Mouse (Mus musculus) gastrocnemius, postnatal 4 days (tissue): ENCODE results near the gene Hpse2. TPM values are rescaled to one million over a fixed set of nuclear protein-coding genes. Genes with fewer than 3 reads are reported as not detected.
A peak's percentile ranks its signal among the peaks of the same experiment; 100 is the strongest.

Source experiments
- DNase-seq, 2 experiments: peaks; one replicate each; pipeline ENCODE4 v3.0.0; 2021 to 2022; ENCODE audit warnings: low spot score in 2 of 2, mixed read lengths in 2 of 2
- total RNA-seq, 2 experiments: library from RNA; stranded (reverse); gene quantifications; 2 replicates each; pipeline ENCODE4 v1.2.3; 2021

The Hpse2 gene
- total RNA-seq, 2 experiments from 2014 or later: 0.34 to 0.54 TPM

- DNase-seq: no peak
Measured at GRCm38 (mm10) chr19:42977938-42978337, 410.2 kb downstream of the Hpse2 start.

DNA sequence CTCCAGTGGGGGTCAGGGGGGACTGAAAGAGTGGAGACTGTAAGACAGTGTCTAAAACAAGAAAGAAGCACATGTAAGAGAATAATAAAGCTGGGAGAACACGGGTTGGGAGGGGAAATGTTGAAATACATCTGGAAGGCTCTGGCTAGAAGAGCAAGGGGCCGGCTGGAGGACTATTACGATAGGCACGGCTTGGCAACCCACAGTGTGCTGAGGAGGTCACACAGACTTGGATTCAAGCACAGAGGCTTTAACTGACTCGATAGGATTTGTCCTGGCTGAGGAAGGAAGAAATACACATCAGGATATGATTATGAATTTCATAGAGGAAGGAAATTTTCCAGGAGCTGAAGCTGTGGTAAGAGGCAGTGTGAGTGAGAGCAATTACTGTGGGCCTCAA, 414.4 kb downstream of the Hpse2 start:
- peak in 1 of 2 experiments; percentile 9 for DNase-seq

- DNase-seq: no peak
Measured at GRCm38 (mm10) chr19:42965171-42965570, 423.0 kb downstream of the Hpse2 start.

DNA sequence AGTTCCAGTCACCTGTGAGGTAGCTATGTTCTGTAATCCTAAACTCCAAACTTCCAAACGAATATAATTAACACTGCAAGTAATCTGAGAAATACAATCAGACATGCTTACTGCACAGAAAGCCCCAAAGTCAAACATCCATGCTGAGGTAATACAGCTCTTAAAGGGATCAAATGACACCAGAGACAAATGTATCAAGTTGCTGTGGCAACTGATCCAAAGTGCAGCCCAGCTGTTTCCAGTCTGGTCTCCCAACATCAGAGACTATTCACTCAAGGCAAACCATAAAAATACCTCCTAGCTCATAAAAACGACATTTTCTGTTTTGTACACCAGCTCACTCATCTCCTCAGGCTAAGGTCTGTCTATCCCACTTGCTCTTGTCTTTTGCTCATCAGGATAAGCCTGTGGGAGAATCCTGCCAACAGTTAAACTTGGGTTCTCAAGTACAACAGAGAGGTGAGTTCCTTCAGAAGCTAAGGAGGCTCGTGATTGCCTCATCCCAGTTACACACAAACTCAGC, 440.0 kb downstream of the Hpse2 start:
- no peak for DNase-seq

DNA sequence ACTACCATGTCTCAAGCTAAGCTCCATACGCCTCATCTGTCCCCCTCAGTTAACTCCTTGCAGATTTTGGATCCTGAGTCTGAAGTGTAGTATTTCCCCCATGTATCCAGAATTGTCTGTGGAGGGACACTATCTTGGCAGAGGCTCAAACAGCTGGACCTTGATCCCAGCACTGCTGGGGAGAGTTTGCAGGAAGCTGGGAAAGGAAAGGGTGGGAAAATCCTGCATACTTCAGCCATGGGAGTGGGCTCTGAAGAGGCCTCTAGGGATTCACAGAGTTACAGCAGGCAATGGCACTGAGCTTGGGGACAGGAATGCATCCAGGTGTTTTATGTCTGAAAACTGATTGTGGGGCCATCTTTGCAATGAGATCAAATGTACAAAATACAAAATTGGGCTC, 450.6 kb downstream of the Hpse2 start:
- DNase-seq: no peak

GRCm38 (mm10) chr19:42936661-42937193, 451.4 kb downstream of the Hpse2 start:
- DNase-seq: no peak

- DNase-seq: no peak
Measured at GRCm38 (mm10) chr19:42929702-42930101, 458.5 kb downstream of the Hpse2 start.

DNA sequence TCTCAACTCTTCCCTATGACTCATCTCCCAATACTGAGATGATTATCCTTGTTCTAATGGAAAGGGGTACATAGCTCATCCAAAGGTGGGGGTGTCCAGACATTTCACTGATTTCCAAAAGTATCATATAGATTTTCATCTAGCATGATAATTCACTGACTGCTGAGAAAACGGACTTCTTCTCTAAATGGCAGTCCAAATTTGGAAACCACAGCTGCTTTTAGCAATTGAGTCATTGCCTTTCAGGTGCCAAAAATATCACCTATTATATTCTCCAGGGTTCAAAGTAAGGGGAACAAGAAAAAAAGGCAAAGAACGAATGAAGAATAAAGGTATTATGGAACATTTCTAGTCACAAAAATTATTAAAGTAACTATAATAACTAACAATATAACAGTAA, 459.9 kb downstream of the Hpse2 start:
- no peak for DNase-seq

DNA sequence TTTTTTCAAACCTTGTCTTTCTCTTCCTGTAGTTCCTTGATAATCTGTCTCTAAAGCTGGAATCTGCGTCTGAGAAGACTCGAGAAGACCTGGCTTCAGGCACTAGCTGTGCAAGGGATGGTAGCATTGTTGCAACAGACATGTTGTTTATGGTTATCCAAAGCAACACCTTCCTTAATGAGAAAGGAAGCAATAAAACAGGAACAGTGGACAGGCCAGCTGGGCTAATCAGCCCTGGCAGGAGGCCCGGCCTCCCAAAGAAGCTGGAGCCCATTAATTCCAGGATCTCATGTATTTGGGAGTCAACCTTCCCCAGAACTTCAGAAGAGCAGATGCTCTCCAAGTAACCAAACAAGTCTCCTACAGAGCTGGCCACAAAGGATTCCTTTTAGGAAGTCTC, 465.5 kb downstream of the Hpse2 start:
- DNase-seq: no peak

DNA sequence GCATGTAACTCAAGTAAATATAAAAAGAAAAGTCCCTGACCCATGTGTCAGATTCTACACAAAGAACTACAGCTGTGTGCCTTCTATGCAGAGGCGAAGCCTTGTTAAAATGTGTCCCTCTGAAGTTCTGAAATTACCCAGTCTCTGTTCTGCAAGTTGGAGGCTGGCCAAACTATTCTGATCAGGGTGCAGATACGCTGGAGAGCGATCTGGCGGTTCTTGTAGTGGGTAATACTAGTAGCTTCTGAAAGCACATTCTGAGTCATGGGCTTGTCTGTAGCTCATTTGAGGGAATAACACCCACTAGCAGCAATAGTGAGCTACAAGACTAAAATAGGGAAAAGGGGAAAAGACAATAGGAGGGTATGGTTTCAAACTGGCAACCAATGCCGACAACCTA, 474.5 kb downstream of the Hpse2 start:
- no peak for DNase-seq

- DNase-seq: no peak
Measured at GRCm38 (mm10) chr19:42909719-42910118, 478.4 kb downstream of the Hpse2 start.

- DNase-seq: no peak
Measured at GRCm38 (mm10) chr19:42908553-42908952, 479.6 kb downstream of the Hpse2 start.

DNA sequence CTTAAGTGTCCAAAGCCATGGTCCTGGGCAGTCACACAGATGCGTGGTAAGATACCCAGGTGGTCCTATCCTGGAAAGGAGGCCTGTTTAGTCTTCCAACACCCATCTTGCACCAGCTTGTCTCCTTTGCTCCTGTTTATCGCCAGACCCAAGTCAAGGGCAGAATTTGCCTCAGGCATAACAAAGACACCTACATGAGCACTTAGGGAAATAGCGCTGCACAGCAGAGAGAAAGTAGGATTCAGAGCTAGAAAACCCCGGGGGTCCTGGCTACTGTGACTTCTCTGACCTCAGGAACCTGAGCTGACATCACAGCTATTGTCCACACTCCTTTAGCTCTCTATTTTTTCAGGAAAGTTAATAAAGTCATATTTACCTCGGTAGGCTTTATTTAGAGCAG, 481.8 kb downstream of the Hpse2 start:
- DNase-seq: no peak

GRCm38 (mm10) chr19:42904726-42905125, 483.4 kb downstream of the Hpse2 start:
- no peak for DNase-seq

DNA sequence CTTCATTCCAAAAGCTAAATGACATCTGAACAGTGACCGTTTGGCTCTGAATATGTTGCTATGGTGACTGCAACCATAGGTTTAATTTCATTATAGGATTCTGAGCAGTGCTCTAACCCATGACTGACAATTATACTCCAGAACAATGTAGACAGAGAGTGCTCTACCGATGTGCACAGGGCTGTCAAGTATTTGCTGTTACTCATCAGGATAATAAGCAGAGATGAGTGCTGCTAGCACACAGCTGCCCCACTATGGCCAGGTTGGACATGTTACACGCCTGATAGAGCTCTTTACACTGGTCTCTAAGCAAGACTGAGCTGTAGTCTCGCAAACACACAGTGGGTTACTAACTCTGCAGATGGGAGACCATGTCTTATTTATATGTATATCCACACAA, 483.9 kb downstream of the Hpse2 start:
- DNase-seq: no peak

DNA sequence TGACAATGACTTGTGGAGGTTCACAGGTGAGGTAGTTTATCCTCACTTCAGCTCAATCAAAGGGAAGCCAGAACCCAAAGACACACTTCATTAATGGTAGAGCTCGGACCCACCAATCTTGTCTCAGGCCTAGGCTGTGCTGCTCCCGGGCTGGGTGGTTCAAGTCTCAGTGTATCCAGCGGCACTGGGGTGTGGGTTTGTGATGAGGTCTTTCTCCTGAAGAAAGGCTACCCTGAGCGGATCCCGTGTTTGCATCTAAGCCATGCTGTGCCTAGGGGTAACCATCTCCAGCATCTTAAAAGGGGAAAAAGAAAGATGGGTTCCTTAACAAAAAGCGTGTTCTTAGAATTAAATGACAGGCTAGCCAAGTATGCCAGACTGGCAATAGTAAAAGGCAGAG, 484.3 kb downstream of the Hpse2 start:
- DNase-seq: no peak

GRCm38 (mm10) chr19:42902410-42903021, 485.6 kb downstream of the Hpse2 start:
- no peak for DNase-seq

DNA sequence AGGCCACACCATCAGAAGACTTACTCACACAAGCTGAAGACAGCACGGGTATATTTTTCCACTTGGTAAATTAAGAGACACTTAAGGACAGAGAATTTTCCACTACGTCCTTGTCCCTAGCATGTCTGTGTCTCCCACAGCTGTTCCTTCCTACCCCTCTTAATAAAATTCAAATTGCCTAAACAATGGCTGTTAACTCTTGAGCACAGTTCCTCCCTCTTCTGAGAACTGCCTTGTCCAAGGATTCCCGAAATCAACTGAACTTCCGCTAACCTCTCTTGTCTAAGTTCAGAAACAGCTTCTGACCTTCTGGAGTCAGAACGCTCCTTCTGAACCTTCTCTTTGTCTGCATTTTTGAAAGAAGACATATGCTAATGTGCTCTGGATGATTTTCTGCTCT, 496.6 kb downstream of the Hpse2 start:
- no peak for DNase-seq

- no peak for DNase-seq
Measured at GRCm38 (mm10) chr19:42877653-42878052, 510.5 kb downstream of the Hpse2 start.

DNA sequence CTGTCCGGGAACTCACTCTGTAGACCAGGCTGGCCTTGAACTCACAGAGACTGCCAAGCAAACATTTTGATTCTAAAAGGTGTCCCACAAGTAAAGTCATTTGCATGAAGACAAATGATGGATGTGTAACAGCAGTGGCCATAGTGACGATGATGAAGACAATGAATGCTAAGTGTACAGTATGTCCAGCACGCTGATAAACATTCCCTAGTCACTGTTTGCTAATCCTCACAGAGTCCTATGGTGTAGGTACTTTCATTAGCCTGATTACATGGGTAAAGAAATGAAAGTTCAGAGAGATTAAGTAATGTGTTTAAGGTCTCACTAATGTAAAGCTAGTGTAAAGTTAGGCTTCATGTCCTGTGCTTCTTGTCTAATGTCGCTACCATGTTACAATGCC, 511.6 kb downstream of the Hpse2 start:
- DNase-seq: no peak

- DNase-seq: no peak
Measured at GRCm38 (mm10) chr19:42869663-42870530, 518.3 kb downstream of the Hpse2 start.

- DNase-seq: no peak
Measured at GRCm38 (mm10) chr19:42868958-42869662, 519.0 kb downstream of the Hpse2 start.
